Mouse (Mus musculus) bone marrow macrophage, adult 2 months (primary cell): Measurements from ENCODE around the gene Ncbp3. TPM values are rescaled to one million over a fixed set of nuclear protein-coding genes. Genes with fewer than 3 reads are reported as not detected.

Source experiments
- H3K27ac ChIP-seq: 2 replicates; pipeline ENCODE4 v1.5.1; 2012; ENCODE audit warnings: low read depth, low read length; ENCODE audit not compliant: insufficient read depth
- H3K4me1 ChIP-seq: 2 replicates; pipeline ENCODE4 v1.6.1; 2012; ENCODE audit warnings: low read length; ENCODE audit not compliant: control insufficient read depth, insufficient read depth
- H3K4me3 ChIP-seq: 2 replicates; pipeline ENCODE4 v1.5.1; 2012; ENCODE audit warnings: mild to moderate bottlenecking, low read length, moderate library complexity; ENCODE audit not compliant: insufficient read depth
- CTCF ChIP-seq: IDR thresholded peaks from 2 replicates; pipeline ENCODE4 v1.5.1; 2012; ENCODE audit warnings: low read depth, mild to moderate bottlenecking, low read length, moderate library complexity
- POLR2A ChIP-seq: IDR thresholded peaks from 2 replicates; pipeline ENCODE4 v1.6.1; 2012; ENCODE audit warnings: mild to moderate bottlenecking, low read depth, low read length, borderline replicate concordance
- polyA plus RNA-seq: library from polyadenylated mRNA; stranded (reverse); fragments of >200 nt; gene quantifications from 2 replicates; pipeline ENCODE4 v1.2.4, GENCODE M21; 2012; ENCODE audit not compliant: missing spikeins, insufficient read depth, insufficient read length

The Ncbp3 gene
- polyA plus RNA-seq, 1 experiment: 6.4 TPM

DNA sequence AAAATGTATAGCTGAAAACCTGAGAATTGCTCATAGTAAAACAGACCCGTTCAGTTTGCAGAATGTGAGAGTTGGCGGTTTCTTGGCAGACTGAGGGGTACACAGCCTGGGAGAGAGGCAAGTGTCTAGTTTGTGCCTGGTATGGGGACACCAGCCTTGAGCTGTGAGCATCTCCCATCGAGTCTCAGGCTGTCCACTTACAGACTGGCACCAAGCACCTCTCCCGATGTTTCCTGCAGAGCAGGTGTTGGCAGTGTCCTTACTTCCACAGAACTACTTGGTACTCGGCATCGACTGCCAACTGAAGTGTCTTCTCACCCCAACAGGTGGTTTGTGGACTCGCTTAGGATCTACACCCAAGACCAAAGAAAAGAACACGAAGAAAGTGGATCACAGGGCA lies 31.0 kb downstream of the Ncbp3 start:
- no peak for TF ChIP-seq POLR2A
- no peak for TF ChIP-seq CTCF
- Histone ChIP-seq H3K4me1 (no peaks in the 10 kb centered on the region), H3K27ac (no peak overlapping the region), H3K4me3 (no peak overlapping the region)

GRCm38 (mm10) chr11:73080306-73080705 lies 32.7 kb downstream of the Ncbp3 start:
- H3K4me3 ChIP-seq: no peak overlapping the region
- peaks cover 15% of the 10 kb centered on the region for H3K4me1 ChIP-seq
- TF ChIP-seq CTCF (no peak), POLR2A (no peak)
- no peak overlapping the region for H3K27ac ChIP-seq

- TF ChIP-seq CTCF (no peak), POLR2A (no peak)
- Histone ChIP-seq H3K4me1 (peaks cover 26% of the 10 kb centered on the region), H3K4me3 (no peak overlapping the region), H3K27ac (no peak overlapping the region)
These were observed 36.7 kb downstream of the Ncbp3 start for GRCm38 (mm10) chr11:73084303-73084702.

DNA sequence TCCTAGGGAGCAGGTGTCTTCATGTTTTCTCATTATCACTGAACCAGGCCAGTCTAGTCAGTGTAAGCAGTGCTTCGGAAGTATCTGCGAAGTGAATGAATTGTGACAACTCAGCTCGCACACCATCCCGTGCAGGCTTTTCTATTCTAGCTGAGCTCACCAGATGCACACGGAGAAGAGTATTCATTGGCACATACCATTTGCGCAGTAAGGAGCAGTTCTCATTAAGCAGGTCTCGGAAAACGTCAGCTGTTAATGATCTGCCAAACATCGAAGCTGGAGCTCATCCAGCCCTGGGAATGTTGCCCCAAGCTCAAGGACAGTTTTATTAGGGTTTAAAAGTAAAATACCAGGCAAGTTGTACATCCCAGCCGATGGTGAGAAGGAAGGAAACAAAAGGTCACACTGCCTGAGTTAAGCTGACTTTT lies 37.2 kb downstream of the Ncbp3 start:
- Histone ChIP-seq H3K4me1 (peaks cover 26% of the 10 kb centered on the region), H3K27ac (no peak overlapping the region), H3K4me3 (no peak overlapping the region)
- no peak for TF ChIP-seq CTCF
- no peak for TF ChIP-seq POLR2A

GRCm38 (mm10) chr11:73085391-73085790 lies 37.8 kb downstream of the Ncbp3 start:
- H3K4me3 ChIP-seq: no peak overlapping the region
- peaks cover 26% of the 10 kb centered on the region for H3K4me1 ChIP-seq
- no peak overlapping the region for H3K27ac ChIP-seq
- no peak for TF ChIP-seq POLR2A
- TF ChIP-seq CTCF: no peak

- no peak for TF ChIP-seq CTCF
- no peak for TF ChIP-seq POLR2A
- H3K4me1 ChIP-seq: peaks cover 31% of the 10 kb centered on the region
- H3K4me3 ChIP-seq: no peak overlapping the region
- H3K27ac ChIP-seq: no peak overlapping the region
These were observed 40.3 kb downstream of the Ncbp3 start for GRCm38 (mm10) chr11:73087700-73088480.

- H3K27ac ChIP-seq: no peak within 1 kb of the TSS
- TF ChIP-seq CTCF (no peak), POLR2A (no peak)
- H3K4me1 ChIP-seq: peaks cover 21% of the 10 kb centered on the region
- no peak within 1 kb of the TSS for H3K4me3 ChIP-seq
These were observed 42.7 kb downstream of the Ncbp3 start, which contains the start of gene Itgae for GRCm38 (mm10) chr11:73090283-73090682. TSS of gene Itgae (plus strand) at chr11:73090583.

GRCm38 (mm10) chr11:73090826-73091225 lies 43.2 kb downstream of the Ncbp3 start:
- Histone ChIP-seq H3K4me3 (no peak overlapping the region), H3K27ac (no peak overlapping the region), H3K4me1 (peaks cover 24% of the 10 kb centered on the region)
- no peak for TF ChIP-seq CTCF
- TF ChIP-seq POLR2A: no peak

DNA sequence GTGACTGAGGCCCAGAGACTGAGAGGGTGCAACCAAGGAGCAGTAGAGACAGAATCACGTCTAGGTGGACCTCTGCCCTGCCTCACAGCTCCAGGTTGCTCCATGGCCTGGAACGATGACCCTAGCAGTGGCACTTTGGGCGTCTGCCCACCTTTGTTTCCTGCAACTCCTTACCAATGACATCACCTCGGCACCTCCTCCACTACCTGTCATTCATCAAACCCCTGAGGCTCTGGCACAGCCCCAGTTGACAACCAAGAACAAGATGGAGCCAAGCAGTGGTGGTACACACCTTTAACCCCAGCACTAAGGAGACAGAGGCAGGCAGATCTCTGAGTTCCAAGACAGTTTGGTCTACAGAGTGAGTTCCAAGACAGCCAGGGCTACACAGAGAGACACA lies 44.5 kb downstream of the Ncbp3 start:
- peaks cover 27% of the 10 kb centered on the region for H3K4me1 ChIP-seq
- no peak overlapping the region for H3K4me3 ChIP-seq
- no peak overlapping the region for H3K27ac ChIP-seq
- TF ChIP-seq CTCF (no peak), POLR2A (no peak)

- no peak overlapping the region for H3K4me3 ChIP-seq
- 0 out of 2 replicates have a peak overlapping the region, but pooled peaks have one; percentile 19 for H3K27ac ChIP-seq
- peaks cover 20% of the 10 kb centered on the region for H3K4me1 ChIP-seq
- TF ChIP-seq CTCF: no peak
- no peak for TF ChIP-seq POLR2A
These were observed 45.3 kb downstream of the Ncbp3 start for GRCm38 (mm10) chr11:73092877-73093276.
